ENCODE assay signal across 11 mouse cellular contexts in genomic region chr1:20997328-20997689, GRCm38 (mm10). TPM values are rescaled to one million over a fixed set of nuclear protein-coding genes. Genes with fewer than 3 reads are reported as not detected.
DNase-seq lines count a peak whose midpoint lies in the region; ATAC-seq and TF ChIP-seq lines count a peak whose summit lies in the region.
"Had no signal": no experiment of that assay in that cellular context is flagged by ENCODE, and none has a peak within 500 bp of the region (broad histone marks: within the 10 kb centered on the region; RNA-seq: fewer than 3 reads in every experiment).

No protein-coding gene starts in this region.

- H3K27me3 ChIP-seq in hindbrain, embryonic 10.5 days (ENCODE audit: insufficient read depth, poor library complexity, severe bottlenecking) = no peaks in the 10 kb centered on the region
- H3K27me3 ChIP-seq in hindbrain, embryonic 14.5 days (ENCODE audit: control insufficient read depth, insufficient read depth, low read length) = no peaks in the 10 kb centered on the region
- H3K27me3 ChIP-seq in midbrain, embryonic 13.5 days = no peaks in the 10 kb centered on the region
- H3K27me3 ChIP-seq in midbrain, postnatal 0 days (ENCODE audit: insufficient read depth, low read length) = no peaks in the 10 kb centered on the region
- no peaks in the 10 kb centered on the region for H3K27me3 ChIP-seq in embryonic facial prominence, embryonic 15.5 days
- no peaks in the 10 kb centered on the region for H3K27me3 ChIP-seq in liver, embryonic 16.5 days (ENCODE audit: control insufficient read depth, insufficient read depth, low read depth, low read length)

- WGBS in hindbrain, embryonic 10.5 days = 56% methylated on average over 2 of the region's 2 CpGs
- WGBS in hindbrain, embryonic 14.5 days = 82% methylated on average over 2 of the region's 2 CpGs
- 73% methylated on average over 2 of the region's 2 CpGs for WGBS in midbrain, embryonic 13.5 days
- 71% methylated on average over 2 of the region's 2 CpGs for WGBS in midbrain, postnatal 0 days
- 87% methylated on average over 2 of the region's 2 CpGs for WGBS in embryonic facial prominence, embryonic 15.5 days
- WGBS in liver, embryonic 16.5 days (ENCODE audit: insufficient replicate concordance) = 35% methylated on average over 2 of the region's 2 CpGs

- no peak overlapping the region for H3K4me2 ChIP-seq in hindbrain, embryonic 14.5 days (replicated peaks)
- H3K4me2 ChIP-seq in midbrain, embryonic 13.5 days (replicated peaks) = no peak overlapping the region
- no peak overlapping the region for H3K4me2 ChIP-seq in midbrain, postnatal 0 days (ENCODE audit: low read depth, low read length, poor library complexity, severe bottlenecking)
- H3K4me2 ChIP-seq in embryonic facial prominence, embryonic 15.5 days (replicated peaks) = no peak overlapping the region
- H3K4me2 ChIP-seq in liver, embryonic 16.5 days (ENCODE audit: low read depth, low read length) = no peak overlapping the region

- DNase-seq in hindbrain, embryonic 10.5 days (ENCODE audit: low spot score) = no peak
- no peak for DNase-seq in hindbrain, embryonic 14.5 days (ENCODE audit: low spot score)
- DNase-seq in midbrain, postnatal 0 days (ENCODE audit: low spot score) = no peak
- no peak for DNase-seq in adrenal gland, adult 18-20 months (ENCODE audit: low spot score in 2 of 2)
- no peak for DNase-seq in right cerebral cortex, postnatal 25 days
- DNase-seq: cerebellum, adult 11 months; kidney, adult 11 months had no signal

- no peak for ATAC-seq in hindbrain, embryonic 14.5 days (ENCODE audit: low FRiP score)
- ATAC-seq in midbrain, embryonic 13.5 days = peak; percentile 35; the same call in 1 of the 2 replicates
- ATAC-seq in midbrain, postnatal 0 days (ENCODE audit: low FRiP score) = no peak
- ATAC-seq in embryonic facial prominence, embryonic 15.5 days (ENCODE audit: insufficient number of reproducible peaks, low FRiP score, low TSS enrichment, low read depth) = no peak
- ATAC-seq in liver, embryonic 16.5 days (ENCODE audit: low read depth) = peak; percentile 51

- H3K9me3 ChIP-seq in hindbrain, embryonic 10.5 days = no peaks in the 10 kb centered on the region
- no peaks in the 10 kb centered on the region for H3K9me3 ChIP-seq in hindbrain, embryonic 14.5 days (ENCODE audit: control insufficient read depth, low read length)
- no peaks in the 10 kb centered on the region for H3K9me3 ChIP-seq in midbrain, embryonic 13.5 days
- H3K9me3 ChIP-seq in midbrain, postnatal 0 days (ENCODE audit: low read length) = no peaks in the 10 kb centered on the region
- H3K9me3 ChIP-seq in embryonic facial prominence, embryonic 15.5 days (replicated peaks) = no peaks in the 10 kb centered on the region
- H3K9me3 ChIP-seq in liver, embryonic 16.5 days (replicated peaks; ENCODE audit: control insufficient read depth, low read length) = no peaks in the 10 kb centered on the region

- peaks cover 26% of the 10 kb centered on the region for H3K4me1 ChIP-seq in hindbrain, embryonic 10.5 days (replicated peaks)
- H3K4me1 ChIP-seq in hindbrain, embryonic 14.5 days (replicated peaks; ENCODE audit: control insufficient read depth, insufficient read depth, low read length) = 0 out of 2 replicates have a peak, but pooled peaks cover 2% of the 10 kb centered on the region
- H3K4me1 ChIP-seq in midbrain, embryonic 13.5 days (replicated peaks) = peaks cover 8% of the 10 kb centered on the region
- H3K4me1 ChIP-seq in midbrain, postnatal 0 days (ENCODE audit: insufficient read depth, low read length) = no peaks in the 10 kb centered on the region
- peaks cover 14% of the 10 kb centered on the region for H3K4me1 ChIP-seq in embryonic facial prominence, embryonic 15.5 days
- no peaks in the 10 kb centered on the region for H3K4me1 ChIP-seq in liver, embryonic 16.5 days (ENCODE audit: control insufficient read depth, low read depth, low read length)

- peak overlapping the region; percentile 70 for H3K27ac ChIP-seq in hindbrain, embryonic 10.5 days
- H3K27ac ChIP-seq in hindbrain, embryonic 14.5 days = no peak overlapping the region
- no peak overlapping the region for H3K27ac ChIP-seq in midbrain, embryonic 13.5 days
- no peak overlapping the region for H3K27ac ChIP-seq in midbrain, postnatal 0 days (ENCODE audit: low read depth, low read length)
- H3K27ac ChIP-seq in embryonic facial prominence, embryonic 15.5 days (replicated peaks) = peak overlapping the region; percentile 75; the same call in 1 of the 2 replicates
- H3K27ac ChIP-seq in liver, embryonic 16.5 days (ENCODE audit: low read length) = no peak overlapping the region

- no peak overlapping the region for H3K9ac ChIP-seq in hindbrain, embryonic 14.5 days
- no peak overlapping the region for H3K9ac ChIP-seq in midbrain, embryonic 13.5 days (replicated peaks)
- no peak overlapping the region for H3K9ac ChIP-seq in midbrain, postnatal 0 days (replicated peaks; ENCODE audit: low read length, poor library complexity, severe bottlenecking)
- H3K9ac ChIP-seq in embryonic facial prominence, embryonic 15.5 days = no peak overlapping the region
- H3K9ac ChIP-seq in liver, embryonic 16.5 days (ENCODE audit: low read depth, low read length) = no peak overlapping the region

- H3K36me3 ChIP-seq in hindbrain, embryonic 10.5 days = peaks cover 33% of the 10 kb centered on the region
- no peaks in the 10 kb centered on the region for H3K36me3 ChIP-seq in hindbrain, embryonic 14.5 days (replicated peaks; ENCODE audit: control insufficient read depth, insufficient read depth)
- peaks cover 4% of the 10 kb centered on the region; the same call in 1 of the 2 replicates for H3K36me3 ChIP-seq in midbrain, embryonic 13.5 days
- H3K36me3 ChIP-seq in midbrain, postnatal 0 days (ENCODE audit: insufficient read depth, low read length) = no peaks in the 10 kb centered on the region
- H3K36me3 ChIP-seq in embryonic facial prominence, embryonic 15.5 days = peaks cover 22% of the 10 kb centered on the region
- no peaks in the 10 kb centered on the region for H3K36me3 ChIP-seq in liver, embryonic 16.5 days (ENCODE audit: control insufficient read depth, insufficient read depth)

- H3K4me3 ChIP-seq in hindbrain, embryonic 10.5 days = no peak overlapping the region
- no peak overlapping the region for H3K4me3 ChIP-seq in hindbrain, embryonic 14.5 days (replicated peaks; ENCODE audit: low read length)
- no peak overlapping the region for H3K4me3 ChIP-seq in midbrain, embryonic 13.5 days (replicated peaks)
- H3K4me3 ChIP-seq in midbrain, postnatal 0 days (ENCODE audit: low read depth, low read length) = no peak overlapping the region
- no peak overlapping the region for H3K4me3 ChIP-seq in embryonic facial prominence, embryonic 15.5 days (replicated peaks)
- no peak overlapping the region for H3K4me3 ChIP-seq in liver, embryonic 16.5 days (ENCODE audit: low read depth, low read length)

- TF ChIP-seq CTCF in midbrain, postnatal 0 days (IDR thresholded peaks at IDR 0.05) = no peak

RNA-seq across cellular contexts. Expression of gene Efhc1, which starts 45.9 kb away (rescaled TPM):
- polyA plus RNA-seq in hindbrain, embryonic 10.5 days (2016; fragmentation: Nextera tagmentation; extraction: Ambion mirVana) = 2.1 and 2.3 TPM in 2 replicates
- 3.4 and 3.5 TPM in 2 replicates for polyA plus RNA-seq in hindbrain, embryonic 14.5 days (2014; fragmentation: Nextera tagmentation; extraction: Ambion mirVana)
- polyA plus RNA-seq in midbrain, embryonic 13.5 days (2015; fragmentation: Nextera tagmentation; extraction: Ambion mirVana) = 1.5 TPM in 2 replicates
- 1.1 and 15.6 TPM in 2 replicates for total RNA-seq in midbrain, postnatal 0 days (2014; rRNA removed)
- 1.5 and 1.6 TPM in 2 replicates for polyA plus RNA-seq in midbrain, postnatal 0 days (2015; fragmentation: Nextera tagmentation; extraction: Ambion mirVana)
- 9.6 and 17.9 TPM in 2 replicates for polyA plus RNA-seq in embryonic facial prominence, embryonic 15.5 days (2015; fragmentation: Nextera tagmentation; extraction: Ambion mirVana)
- 0.33 and 0.39 TPM in 2 replicates for polyA plus RNA-seq in liver, embryonic 16.5 days (2015; fragmentation: Nextera tagmentation; extraction: Ambion mirVana)
- 1 to 10 TPM; 1.9 to 2.6 TPM for total RNA-seq in adrenal gland, adult 18-20 months (2021)
- total RNA-seq: MEL had no signal

Comparison
In these comparisons a context has a peak if more than half of its experiments do, and no peak if none do; other contexts are left out.
1. H3K27ac ChIP-seq: peak in hindbrain, embryonic 10.5 days (single experiment) and embryonic facial prominence, embryonic 15.5 days (single experiment); none in hindbrain, embryonic 14.5 days (single experiment), midbrain, embryonic 13.5 days (single experiment), midbrain, postnatal 0 days (single experiment) and liver, embryonic 16.5 days (single experiment).
2. ATAC-seq: peak in midbrain, embryonic 13.5 days (single experiment) and liver, embryonic 16.5 days (single experiment); none in hindbrain, embryonic 14.5 days (single experiment), midbrain, postnatal 0 days (single experiment) and embryonic facial prominence, embryonic 15.5 days (single experiment).